ENCODE assay signal across 8 mouse cellular contexts in the genomic region with DNA sequence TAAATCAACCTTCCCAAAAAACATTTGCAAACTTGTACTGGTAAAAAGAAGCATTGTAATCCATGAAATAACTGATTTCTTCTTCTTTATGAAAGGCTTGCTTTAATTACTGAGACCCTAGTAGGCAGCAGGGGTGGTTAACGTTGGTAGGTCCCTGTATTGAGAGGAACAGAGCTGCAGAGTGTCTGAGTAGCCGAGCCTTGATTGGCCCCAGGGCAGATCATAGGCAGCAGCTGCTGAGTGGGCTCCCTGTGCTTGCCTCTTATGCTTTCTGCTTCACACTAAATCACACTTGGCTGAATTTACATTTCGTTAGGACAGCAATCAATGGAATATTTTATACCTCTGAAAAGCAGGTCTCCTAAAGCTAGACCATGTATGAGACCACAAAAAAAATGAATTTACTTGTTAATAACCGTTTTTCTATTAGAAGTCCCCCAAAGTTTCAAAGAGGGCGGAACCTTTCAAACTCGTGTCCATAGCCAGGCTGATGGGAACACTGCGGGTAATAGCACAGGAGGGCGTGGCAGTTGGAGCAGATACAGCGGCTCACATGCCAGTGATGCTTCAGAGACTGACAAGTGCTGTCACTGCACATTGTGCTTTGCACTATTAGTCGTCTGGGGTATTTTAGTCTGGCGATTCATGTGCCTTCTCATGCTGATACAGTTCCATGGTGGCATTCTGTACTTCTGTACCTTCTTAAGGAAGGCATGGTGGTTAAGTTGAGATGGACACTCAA.
DNase-seq lines count a peak whose midpoint lies in the region; ATAC-seq and TF ChIP-seq lines count a peak whose summit lies in the region.
"Had no signal": no experiment of that assay in that cellular context is flagged by ENCODE, and none has a peak within 500 bp of the region (broad histone marks: within the 10 kb centered on the region; RNA-seq: fewer than 3 reads in every experiment).

No protein-coding gene starts in this region.

- peaks cover 21% of the 10 kb centered on the region for H3K4me1 ChIP-seq in heart, postnatal 0 days (ENCODE audit: control insufficient read depth, insufficient read depth)
- H3K4me1 ChIP-seq in forebrain, embryonic 16.5 days (replicated peaks; ENCODE audit: control insufficient read depth, insufficient read depth, low read length) = no peaks in the 10 kb centered on the region; the same call in 1 of the 2 replicates

- H3K27me3 ChIP-seq in heart, postnatal 0 days (ENCODE audit: control insufficient read depth, insufficient read depth, low read length) = no peaks in the 10 kb centered on the region
- H3K27me3 ChIP-seq in forebrain, embryonic 16.5 days (replicated peaks; ENCODE audit: control insufficient read depth, insufficient read depth, low read length) = no peaks in the 10 kb centered on the region
- no peaks in the 10 kb centered on the region for H3K27me3 ChIP-seq in myocyte (ENCODE audit: control insufficient read depth, insufficient read depth, insufficient read length)
- H3K27me3 ChIP-seq: embryonic facial prominence, embryonic 12.5 days had no signal

- H3K27ac ChIP-seq in heart, postnatal 0 days (ENCODE audit: low read depth) = peak overlapping the region; percentile 73
- H3K27ac ChIP-seq in forebrain, embryonic 16.5 days (ENCODE audit: low read length) = no peak overlapping the region
- H3K27ac ChIP-seq: embryonic facial prominence, embryonic 12.5 days had no signal

- H3K9ac ChIP-seq in heart, postnatal 0 days (replicated peaks; ENCODE audit: low read depth, low read length) = 0 out of 2 replicates have a peak overlapping the region, but pooled peaks have one; percentile 9
- H3K9ac ChIP-seq in forebrain, embryonic 16.5 days (replicated peaks; ENCODE audit: low read depth, low read length) = no peak overlapping the region
- H3K9ac ChIP-seq: embryonic facial prominence, embryonic 12.5 days had no signal

- H3K4me3 ChIP-seq in heart, postnatal 0 days (ENCODE audit: low read depth, low read length) = no peak overlapping the region
- no peak overlapping the region for H3K4me3 ChIP-seq in forebrain, embryonic 16.5 days (replicated peaks; ENCODE audit: low read length)
- no peak overlapping the region for H3K4me3 ChIP-seq in myocyte
- H3K4me3 ChIP-seq: embryonic facial prominence, embryonic 12.5 days had no signal

- TF ChIP-seq CTCF in heart, postnatal 0 days (IDR thresholded peaks at IDR 0.05; ENCODE audit: low read depth) = no peak

- DNase-seq in heart, postnatal 0 days (ENCODE audit: low spot score) = peak; percentile 26
- DNase-seq in heart, postnatal 10 days = no peak
- peak; percentile 44 for DNase-seq in brain, adult 2 months (ENCODE audit: low read depth, low spot score)
- DNase-seq in cerebellum, adult 9-11 months = no peak

- H3K9me3 ChIP-seq in heart, postnatal 0 days (replicated peaks; ENCODE audit: control insufficient read depth, low read length) = no peaks in the 10 kb centered on the region
- H3K9me3 ChIP-seq in forebrain, embryonic 16.5 days (ENCODE audit: control insufficient read depth, low read length) = no peaks in the 10 kb centered on the region
- H3K9me3 ChIP-seq: embryonic facial prominence, embryonic 12.5 days had no signal

- peak overlapping the region; percentile 14; the same call in 1 of the 2 replicates for H3K4me2 ChIP-seq in heart, postnatal 0 days (ENCODE audit: low read depth, low read length)
- H3K4me2 ChIP-seq in forebrain, embryonic 16.5 days (ENCODE audit: low read length) = no peak overlapping the region
- H3K4me2 ChIP-seq in myocyte (ENCODE audit: low read depth) = peak overlapping the region; percentile 89
- H3K4me2 ChIP-seq: embryonic facial prominence, embryonic 12.5 days had no signal

- 44% methylated on average over 11 of the region's 11 CpGs for WGBS in heart, postnatal 0 days
- WGBS in forebrain, embryonic 16.5 days = 64% methylated on average over 11 of the region's 11 CpGs

- no peak for TF ChIP-seq POLR2A in myocyte (IDR thresholded peaks at IDR 0.05; ENCODE audit: insufficient read length, low read depth)

- peaks cover 46% of the 10 kb centered on the region for H3K36me3 ChIP-seq in heart, postnatal 0 days (replicated peaks; ENCODE audit: control insufficient read depth, insufficient read depth, low read length)
- H3K36me3 ChIP-seq in forebrain, embryonic 16.5 days (ENCODE audit: control insufficient read depth, insufficient read depth) = peaks cover 22% of the 10 kb centered on the region
- peaks cover 8% of the 10 kb centered on the region for H3K36me3 ChIP-seq in myocyte (ENCODE audit: control insufficient read depth, insufficient read depth)

- no peak for TF ChIP-seq EP300 in heart, postnatal 0 days (IDR thresholded peaks at IDR 0.05; ENCODE audit: low read depth)

- intact Hi-C loops in heart, postnatal 10 days (cut with DNase I) = no loop called here

- no peaks in the 10 kb centered on the region for H3K79me2 ChIP-seq in myocyte (ENCODE audit: control insufficient read depth, insufficient read depth)

- ATAC-seq in heart, postnatal 0 days (ENCODE audit: insufficient read depth, low read depth) = peak; percentile 50; the same call in 1 of the 2 replicates
- peak; percentile 56; the same call in 1 of the 2 replicates for ATAC-seq in forebrain, embryonic 16.5 days
- no peak for ATAC-seq in granulocyte monocyte progenitor cell, adult 5-6 weeks (replicated peaks; ENCODE audit: poor library complexity, severe bottlenecking)

- no peak overlapping the region for H3ac ChIP-seq in myocyte (ENCODE audit: control insufficient read depth, insufficient read length)

TF ChIP-seq in myocyte, 11 proteins besides CTCF, POLR2A, EP300 and RAD21:
- TF ChIP-seq REST (IDR thresholded peaks at IDR 0.05; ENCODE audit: insufficient read depth, insufficient read length) (no peak), TCF12 (IDR thresholded peaks at IDR 0.05; ENCODE audit: insufficient read depth, poor library complexity, severe bottlenecking) (no peak), MYOD1 (IDR thresholded peaks at IDR 0.05; ENCODE audit: control insufficient read depth in 1 of 3, insufficient read length in 2 of 3, low read depth in 2 of 3) (peak in 2 of 3 experiments; percentile 20 to 32), SRF (IDR thresholded peaks at IDR 0.05; ENCODE audit: control insufficient read depth, insufficient read length, low read depth) (peak; percentile 12), MYOG (IDR thresholded peaks at IDR 0.05; ENCODE audit: control insufficient read depth in 1 of 3, insufficient read depth in 1 of 3, insufficient read length in 2 of 3, low read depth in 2 of 3) (peak in 1 of 3 experiments; percentile 38)

Comparison
In these comparisons a context has a peak if more than half of its experiments do, and no peak if none do; other contexts are left out.
1. DNase-seq: peak in heart, postnatal 0 days (single experiment) and brain, adult 2 months (single experiment); none in heart, postnatal 10 days (0 of 2) and cerebellum, adult 9-11 months (single experiment).